Mouse (Mus musculus) C2C12 (cell line): ENCODE data around the gene Nup205. TPM values are rescaled to one million over a fixed set of nuclear protein-coding genes. Genes with fewer than 3 reads are reported as not detected.

Source experiments
- H3K27me3 ChIP-seq: one replicate; pipeline ENCODE4 v1.6.1; 2011; ENCODE audit not compliant: control insufficient read depth, insufficient read depth, insufficient read length
- H3K36me3 ChIP-seq: one replicate; pipeline ENCODE4 v1.6.1; 2011; ENCODE audit not compliant: control insufficient read depth, insufficient read depth
- H3K4me3 ChIP-seq: one replicate; pipeline ENCODE4 v1.5.1; 2011; ENCODE audit warnings: mild to moderate bottlenecking, control low read depth; ENCODE audit not compliant: poor library complexity, insufficient read depth, severe bottlenecking
- H3K79me2 ChIP-seq: one replicate; pipeline ENCODE4 v1.6.1; 2011; ENCODE audit not compliant: control insufficient read depth, insufficient read depth
- H3K79me3 ChIP-seq: one replicate; pipeline ENCODE4 v1.6.1; 2011; ENCODE audit warnings: low read depth, control low read depth
- H3ac ChIP-seq: one replicate; pipeline ENCODE3; 2011; ENCODE audit warnings: low read depth; ENCODE audit not compliant: control insufficient read depth, insufficient read length
- CEBPB ChIP-seq: IDR thresholded peaks from one replicate; pipeline ENCODE4 v1.6.1; 2011; ENCODE audit warnings: low read depth, mild to moderate bottlenecking, control low read depth, moderate library complexity
- CTCF ChIP-seq: IDR thresholded peaks from one replicate; pipeline ENCODE4 v1.5.1; 2011; ENCODE audit not compliant: control insufficient read depth, insufficient read depth, insufficient read length
- FOSL1 ChIP-seq: IDR thresholded peaks from one replicate; pipeline ENCODE4 v1.8.0; 2011; ENCODE audit warnings: mild to moderate bottlenecking, low read length; ENCODE audit not compliant: poor library complexity, insufficient read depth, severe bottlenecking
- MAX ChIP-seq: IDR thresholded peaks from one replicate; pipeline ENCODE4 v1.6.1; 2011; ENCODE audit warnings: mild to moderate bottlenecking, control low read depth
- MYOD1 ChIP-seq: IDR thresholded peaks from one replicate; pipeline ENCODE4 v1.6.1; 2011; ENCODE audit warnings: low read depth; ENCODE audit not compliant: control insufficient read depth, insufficient read length
- MYOG ChIP-seq: IDR thresholded peaks from one replicate; pipeline ENCODE4 v1.6.1; 2011; ENCODE audit not compliant: control insufficient read depth, insufficient read length; ENCODE audit errors: extremely low read depth
- USF1 ChIP-seq: IDR thresholded peaks from one replicate; pipeline ENCODE4 v1.6.1; 2011; ENCODE audit warnings: low read depth, mild to moderate bottlenecking, control low read depth, moderate library complexity
- polyA plus RNA-seq: library from polyadenylated mRNA; unstranded; fragments of >200 nt; fragmentation: generic; extraction: Trizol; gene quantifications from one replicate; pipeline ENCODE4 v1.2.1, GENCODE M21; 2012; ENCODE audit warnings: missing spikeins

Nup205 gene
- polyA plus RNA-seq, 1 experiment, result 40.8 TPM

GRCm38 (mm10) chr6:35257626-35258190 lies 80.5 kb downstream of the Nup205 start:
- TF ChIP-seq CTCF (no peak), MYOG (no peak), MAX (no peak), CEBPB (no peak), USF1 (no peak), FOSL1 (no peak), MYOD1 (no peak)
- no peak overlapping the region for H3K4me3 ChIP-seq
- H3K79me2 ChIP-seq, result peaks cover 71% of the 10 kb centered on the region
- peaks cover 44% of the 10 kb centered on the region for H3K79me3 ChIP-seq
- H3ac ChIP-seq, result no peak overlapping the region
- H3K36me3 ChIP-seq, result peaks cover 21% of the 10 kb centered on the region
- no peaks in the 10 kb centered on the region for H3K27me3 ChIP-seq

GRCm38 (mm10) chr6:35258922-35259321 lies 81.7 kb downstream of the Nup205 start:
- Histone ChIP-seq H3K4me3 (no peak overlapping the region), H3ac (no peak overlapping the region)

GRCm38 (mm10) chr6:35259526-35259925 lies 82.3 kb downstream of the Nup205 start:
- Histone ChIP-seq H3ac (no peak overlapping the region), H3K79me2 (peaks cover 58% of the 10 kb centered on the region)
- no peak for TF ChIP-seq CTCF
- no peak for TF ChIP-seq MAX
- TF ChIP-seq MYOD1, result no peak
- no peak for TF ChIP-seq CEBPB
- no peak for TF ChIP-seq FOSL1

More at GRCm38 (mm10) chr6:35258922-35259321, 81.7 kb downstream of the Nup205 start:
- Histone ChIP-seq H3K79me3 (peaks cover 44% of the 10 kb centered on the region), H3K36me3 (peaks cover 29% of the 10 kb centered on the region), H3K79me2 (peaks cover 64% of the 10 kb centered on the region), H3K27me3 (no peaks in the 10 kb centered on the region)
- TF ChIP-seq USF1 (no peak), MYOD1 (no peak), MAX (no peak), CEBPB (no peak), MYOG (no peak), FOSL1 (no peak), CTCF (no peak)

GRCm38 (mm10) chr6:35260531-35260930 lies 83.3 kb downstream of the Nup205 start:
- no peak overlapping the region for H3K4me3 ChIP-seq
- TF ChIP-seq FOSL1, result no peak
- TF ChIP-seq MAX, result no peak
- no peak for TF ChIP-seq MYOD1
- TF ChIP-seq CEBPB, result no peak
- no peak for TF ChIP-seq MYOG
- TF ChIP-seq CTCF, result no peak
- no peak for TF ChIP-seq USF1
- H3ac ChIP-seq, result no peak overlapping the region
- H3K36me3 ChIP-seq, result peaks cover 32% of the 10 kb centered on the region
- no peaks in the 10 kb centered on the region for H3K27me3 ChIP-seq
- peaks cover 34% of the 10 kb centered on the region for H3K79me3 ChIP-seq
- H3K79me2 ChIP-seq, result peaks cover 48% of the 10 kb centered on the region

More at GRCm38 (mm10) chr6:35259526-35259925, 82.3 kb downstream of the Nup205 start:
- H3K36me3 ChIP-seq, result peaks cover 29% of the 10 kb centered on the region
- H3K79me3 ChIP-seq, result peaks cover 42% of the 10 kb centered on the region
- no peaks in the 10 kb centered on the region for H3K27me3 ChIP-seq
- H3K4me3 ChIP-seq, result no peak overlapping the region

GRCm38 (mm10) chr6:35265580-35266278 lies 88.5 kb downstream of the Nup205 start:
- H3K36me3 ChIP-seq, result peaks cover 32% of the 10 kb centered on the region
- H3K79me3 ChIP-seq, result peaks cover 3% of the 10 kb centered on the region
- peaks cover 6% of the 10 kb centered on the region for H3K79me2 ChIP-seq
- no peaks in the 10 kb centered on the region for H3K27me3 ChIP-seq
- no peak overlapping the region for H3K4me3 ChIP-seq
- TF ChIP-seq FOSL1 (no peak), CEBPB (no peak), USF1 (no peak), MYOG (no peak), CTCF (no peak), MYOD1 (no peak), MAX (no peak)
- H3ac ChIP-seq, result no peak overlapping the region

- no peaks in the 10 kb centered on the region for H3K27me3 ChIP-seq
- H3K79me2 ChIP-seq, result no peaks in the 10 kb centered on the region
- no peak for TF ChIP-seq MAX
- TF ChIP-seq USF1, result no peak
- TF ChIP-seq MYOG, result no peak
- TF ChIP-seq MYOD1, result no peak
- TF ChIP-seq CTCF, result no peak
- no peak for TF ChIP-seq CEBPB
- no peak for TF ChIP-seq FOSL1
- peaks cover 8% of the 10 kb centered on the region for H3K36me3 ChIP-seq
- H3K4me3 ChIP-seq, result no peak overlapping the region
- H3ac ChIP-seq, result no peak overlapping the region
- no peaks in the 10 kb centered on the region for H3K79me3 ChIP-seq
Observed at GRCm38 (mm10) chr6:35268711-35269110, 91.5 kb downstream of the Nup205 start.
